Mouse (Mus musculus): ENCODE data around the gene Nt5c3.
"Not testable (repeated sequence)": the region's sequence is repeated elsewhere in the genome, so short reads cannot be mapped to it uniquely, and the experiment has no call there.

Nt5c3 gene

GRCm38 (mm10) chr6:56904330-56904729, 19.4 kb downstream of the Nt5c3 start:
- DNase-seq (ENCODE audit: inconsistent ontology term), result no peak

- no peak for DNase-seq (ENCODE audit: inconsistent ontology term)
Observed at GRCm38 (mm10) chr6:56903831-56904230, 19.9 kb downstream of the Nt5c3 start.

DNA sequence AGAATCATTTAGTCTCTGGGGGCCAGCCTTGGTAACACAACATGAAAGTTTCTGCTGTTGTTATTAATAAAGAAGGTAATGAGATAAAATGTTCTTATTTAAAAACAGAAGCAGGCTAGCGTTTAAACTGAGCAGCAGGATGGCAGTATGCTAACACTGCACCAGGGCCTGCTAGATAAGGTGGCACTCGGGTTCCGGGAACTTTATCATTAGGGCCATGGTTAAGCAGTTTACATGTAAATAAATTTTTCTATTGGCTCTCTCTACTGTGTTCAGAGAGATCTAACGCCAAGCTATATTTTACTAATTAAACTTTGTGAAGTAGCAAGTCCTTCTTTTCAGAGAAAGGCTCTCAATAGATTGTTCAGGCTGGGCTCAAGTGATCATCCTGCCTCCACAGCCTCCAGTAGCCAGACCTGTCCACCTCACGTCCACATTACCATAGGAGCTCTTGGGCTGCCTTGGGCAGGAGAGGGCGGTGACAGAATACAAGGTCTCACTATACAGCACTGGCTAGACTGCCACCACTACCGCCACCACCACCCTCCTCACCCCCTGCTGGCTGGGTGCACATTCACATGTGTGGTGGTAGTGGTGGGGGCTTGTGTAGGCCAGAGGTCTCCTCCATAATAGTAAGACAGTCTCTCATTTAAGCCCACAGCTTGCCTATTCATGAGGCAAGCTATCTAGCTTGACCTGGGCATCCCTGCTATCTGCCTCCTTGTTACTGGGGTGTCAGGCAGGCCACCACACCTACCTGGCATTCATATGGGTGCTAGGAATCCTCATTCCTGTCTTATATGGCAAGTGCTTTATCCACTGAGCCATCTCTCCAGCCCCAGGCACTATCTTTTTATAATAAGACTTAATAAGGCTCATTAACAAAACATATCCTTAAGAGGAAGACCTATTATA, 20.9 kb downstream of the Nt5c3 start:
- DNase-seq (ENCODE audit: inconsistent ontology term), result no peak

DNA sequence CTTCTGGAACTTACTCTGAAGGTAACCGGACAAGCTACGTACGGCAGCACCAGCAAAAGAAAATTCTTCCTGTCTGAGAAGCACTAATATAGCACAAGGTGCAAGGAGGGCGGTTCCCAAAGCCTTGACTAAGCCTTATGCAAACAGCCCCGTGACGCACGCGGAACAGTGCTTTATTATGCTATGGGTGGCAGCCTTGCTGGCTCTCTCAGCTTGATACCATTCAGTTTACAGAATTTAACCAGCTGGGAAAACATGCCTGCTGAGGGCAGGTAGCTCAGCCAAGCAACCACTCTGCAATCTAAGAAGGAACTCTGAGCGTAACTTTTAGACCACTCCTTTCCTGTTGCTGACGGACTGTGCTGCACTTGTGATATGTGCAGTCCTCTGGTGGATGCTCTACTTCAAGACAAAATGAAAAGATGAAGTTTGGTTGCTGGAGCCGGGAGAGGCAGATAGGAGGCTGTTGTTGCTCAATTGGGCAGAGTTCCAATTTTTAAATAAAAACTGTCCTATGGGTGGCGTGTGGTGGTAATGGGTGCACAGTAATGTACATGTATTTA, 21.8 kb downstream of the Nt5c3 start:
- peak; percentile 16 for DNase-seq (ENCODE audit: inconsistent ontology term)

DNA sequence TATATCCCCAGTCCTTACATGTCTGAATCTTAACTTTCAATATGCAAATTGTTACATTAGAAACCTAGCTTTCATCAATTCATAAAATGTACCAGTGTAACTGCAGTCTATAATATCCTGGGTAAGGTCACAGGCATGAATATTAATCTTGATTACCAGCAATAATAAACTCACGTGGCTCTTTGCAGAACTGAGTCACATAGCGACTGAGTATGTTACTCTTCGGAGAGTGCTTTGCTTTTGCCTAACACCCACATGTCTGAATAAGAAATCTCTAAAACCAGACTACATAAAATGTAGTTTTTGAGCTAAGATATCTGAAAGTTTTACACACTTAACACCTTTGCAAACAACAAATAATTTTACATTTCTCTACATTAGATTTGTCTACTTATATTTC, 22.4 kb downstream of the Nt5c3 start:
- no peak for DNase-seq (ENCODE audit: inconsistent ontology term)

- no peak for DNase-seq (ENCODE audit: inconsistent ontology term)
Observed at GRCm38 (mm10) chr6:56899601-56900000, 24.1 kb downstream of the Nt5c3 start.

- DNase-seq (ENCODE audit: inconsistent ontology term), result no peak
Observed at GRCm38 (mm10) chr6:56890762-56891161, 33.0 kb downstream of the Nt5c3 start.

GRCm38 (mm10) chr6:56888561-56888960, 35.2 kb downstream of the Nt5c3 start:
- no peak for DNase-seq (ENCODE audit: inconsistent ontology term)

GRCm38 (mm10) chr6:56879352-56879955, 44.3 kb downstream of the Nt5c3 start:
- no peak for DNase-seq (ENCODE audit: inconsistent ontology term)

GRCm38 (mm10) chr6:56877985-56878384, 45.7 kb downstream of the Nt5c3 start:
- DNase-seq (ENCODE audit: inconsistent ontology term), result no peak

GRCm38 (mm10) chr6:56876870-56877269, 46.9 kb downstream of the Nt5c3 start:
- DNase-seq (ENCODE audit: inconsistent ontology term), result no peak

GRCm38 (mm10) chr6:56870027-56870426, 53.7 kb downstream of the Nt5c3 start:
- DNase-seq (ENCODE audit: inconsistent ontology term), result no peak

GRCm38 (mm10) chr6:56868565-56868964, 55.2 kb downstream of the Nt5c3 start:
- DNase-seq (ENCODE audit: inconsistent ontology term), result no peak

DNA sequence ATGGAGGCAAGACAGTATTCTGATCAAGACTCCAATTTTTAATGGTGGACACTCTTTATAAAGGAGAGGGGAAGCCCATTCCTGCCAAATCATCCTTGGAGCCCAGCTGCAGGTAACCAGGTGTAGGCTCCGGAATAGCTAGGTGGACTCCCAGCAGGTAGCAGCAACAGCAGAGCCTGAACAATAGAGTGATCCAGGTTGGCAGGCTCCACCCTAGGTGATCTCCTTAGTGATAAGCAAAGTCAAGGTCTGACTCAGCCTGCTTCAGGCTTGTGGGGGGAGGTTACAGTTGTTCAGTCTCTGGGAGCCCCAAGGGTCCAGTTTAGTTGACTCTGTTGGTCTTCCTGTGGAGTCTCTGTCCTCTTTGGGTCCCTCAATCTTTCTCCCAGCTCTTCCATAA, 56.8 kb downstream of the Nt5c3 start:
- not testable (repeated sequence) for DNase-seq (ENCODE audit: inconsistent ontology term)

- DNase-seq (ENCODE audit: inconsistent ontology term), result no peak
Observed at GRCm38 (mm10) chr6:56860205-56860848, 63.4 kb downstream of the Nt5c3 start.

GRCm38 (mm10) chr6:56856748-56857147, 67.0 kb downstream of the Nt5c3 start:
- DNase-seq (ENCODE audit: inconsistent ontology term), result no peak

DNA sequence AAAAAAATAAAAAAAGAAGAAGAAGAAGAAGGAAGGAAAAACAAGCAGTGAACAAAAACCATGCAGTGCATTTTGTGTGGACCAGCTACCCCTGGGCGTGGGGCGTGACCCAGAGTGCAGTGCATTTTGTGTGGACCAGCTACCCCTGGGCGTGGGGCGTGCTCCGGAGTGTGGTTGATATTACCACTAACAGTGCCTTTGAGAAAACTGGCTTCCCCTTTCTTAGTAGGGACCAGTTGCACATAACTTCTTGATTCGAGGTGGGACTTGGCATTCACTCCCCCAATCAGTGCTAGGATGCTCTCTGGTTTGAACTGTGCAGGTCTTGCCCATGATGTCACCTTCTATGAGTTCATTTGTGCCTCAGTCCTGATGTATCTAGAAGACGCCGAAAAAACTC, 68.9 kb downstream of the Nt5c3 start:
- DNase-seq (ENCODE audit: inconsistent ontology term), result no peak

DNA sequence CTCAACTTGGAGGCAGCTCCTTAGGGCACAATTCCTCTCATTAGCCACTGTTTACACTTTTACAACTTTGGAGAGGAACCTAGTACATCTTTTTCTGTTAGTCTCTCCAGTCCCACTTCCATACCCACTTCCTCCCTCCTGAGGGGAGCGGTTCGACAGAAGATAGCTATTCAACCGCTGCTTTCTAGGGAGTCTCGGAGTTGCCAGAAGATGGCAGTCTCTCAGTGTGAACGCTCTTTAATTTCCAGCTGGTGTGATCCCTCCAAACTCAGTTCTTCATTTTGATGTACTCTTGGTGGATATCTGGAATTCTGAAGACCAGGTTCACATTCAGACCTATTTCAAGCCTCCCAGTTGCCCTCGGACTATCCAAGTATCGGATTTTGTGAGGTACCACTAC, 73.4 kb downstream of the Nt5c3 start:
- DNase-seq (ENCODE audit: inconsistent ontology term), result no peak

DNA sequence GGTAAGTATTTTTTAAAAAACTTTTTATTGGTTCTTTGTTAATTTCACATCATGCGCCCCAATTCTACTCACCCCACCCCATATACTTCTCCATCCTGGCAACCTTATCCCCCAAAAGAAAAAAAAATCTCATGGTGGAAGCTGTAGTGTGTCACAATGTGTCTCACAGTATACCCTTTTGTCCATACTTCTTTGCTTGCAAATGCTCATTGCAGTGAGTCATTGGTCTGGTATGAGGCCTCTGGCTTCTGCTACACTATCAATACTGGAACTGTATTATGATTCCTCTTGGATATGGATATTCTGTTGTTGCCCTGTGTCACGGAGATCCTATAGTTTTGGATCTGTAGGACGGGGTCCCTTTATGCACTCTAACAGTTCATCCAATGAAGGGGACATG, 74.8 kb downstream of the Nt5c3 start:
- peak; percentile 56 for DNase-seq (ENCODE audit: inconsistent ontology term)

DNA sequence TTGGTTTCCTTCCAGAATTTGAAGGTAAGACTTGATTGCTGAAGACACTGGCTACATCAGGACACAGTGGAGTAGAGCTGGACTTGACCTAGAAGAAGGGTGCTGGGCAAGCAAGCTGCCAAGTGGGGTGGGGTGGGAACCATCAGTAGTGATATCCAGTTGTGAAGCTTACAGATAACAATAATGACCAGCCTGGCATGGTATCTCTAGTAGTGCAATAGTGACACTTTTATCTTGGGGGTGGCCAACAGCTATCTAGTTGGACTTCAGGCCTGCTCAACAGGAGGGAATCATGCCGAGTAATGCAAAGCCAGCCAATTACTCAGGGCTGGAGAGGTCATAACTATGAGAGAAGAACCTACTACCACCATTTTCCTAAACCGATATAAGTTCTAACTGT, 79.4 kb downstream of the Nt5c3 start:
- DNase-seq (ENCODE audit: inconsistent ontology term), result no peak

GRCm38 (mm10) chr6:56843229-56843628, 80.5 kb downstream of the Nt5c3 start:
- DNase-seq (ENCODE audit: inconsistent ontology term), result no peak

- DNase-seq (ENCODE audit: inconsistent ontology term), result no peak
Observed at GRCm38 (mm10) chr6:56837621-56838020, 86.1 kb downstream of the Nt5c3 start.
